10 mouse cellular contexts compared by ENCODE assay signal in the genomic region with DNA sequence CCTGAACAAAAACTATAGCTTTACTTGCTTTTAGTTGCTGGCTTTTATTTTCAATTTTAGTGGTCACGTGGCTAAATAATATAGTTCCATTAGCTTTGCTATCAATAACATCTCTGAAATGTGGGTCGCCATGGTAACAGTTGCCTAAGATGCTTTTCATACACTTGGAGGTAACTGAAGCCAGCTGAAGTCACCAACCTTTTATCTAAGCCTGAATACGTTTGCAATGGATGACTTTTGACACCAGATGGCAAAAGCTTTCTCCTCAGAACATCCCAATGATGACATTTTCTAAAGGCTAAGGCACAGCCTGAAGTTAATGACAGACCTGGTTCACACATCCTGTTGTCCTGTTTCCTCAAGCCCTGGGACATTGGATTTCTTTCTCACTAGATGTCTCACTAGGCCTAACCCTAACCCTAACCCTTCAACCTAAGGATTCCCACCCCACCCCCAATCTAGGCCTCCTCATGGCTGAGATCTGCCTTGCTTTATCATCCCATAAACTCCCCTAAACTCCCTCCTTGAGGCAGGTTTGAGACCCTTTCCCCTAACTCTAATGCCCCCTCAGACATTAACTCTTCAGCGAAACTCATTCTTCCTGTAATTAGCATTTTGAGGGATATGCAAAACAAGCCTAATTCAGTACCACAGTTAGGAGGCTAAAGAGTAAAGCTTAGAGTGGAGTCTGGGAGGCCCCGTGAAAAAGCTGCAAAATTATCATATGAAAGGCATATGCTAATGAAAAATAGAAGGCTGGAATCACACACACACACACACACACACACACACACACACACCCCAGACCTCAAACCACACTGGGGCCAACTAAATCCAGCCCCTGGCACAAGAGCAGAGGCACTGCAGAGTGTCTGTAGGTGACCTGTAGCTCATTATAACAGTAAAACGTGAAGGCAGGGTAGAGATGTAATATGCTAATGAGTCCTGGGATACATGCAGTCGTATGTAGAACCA.
A peak's percentile ranks its signal among the peaks of the same experiment; 100 is the strongest.
DNase-seq lines count a peak whose midpoint lies in the region; ATAC-seq lines count a peak whose summit lies in the region.
"Had no signal": no experiment of that assay in that cellular context is flagged by ENCODE, and none has a peak within 500 bp of the region (broad histone marks: within the 10 kb centered on the region; RNA-seq: fewer than 3 reads in every experiment).

No protein-coding gene starts in this region.

- no peak for DNase-seq in heart, postnatal 36 days
- peak; percentile 44 for DNase-seq in MN1 (ENCODE audit: low spot score)
- no peak for DNase-seq in cerebellum, adult 8-10 months
- no peak for DNase-seq in retina, postnatal 1 day
- no peak for DNase-seq in cerebellum, postnatal 14 days
- DNase-seq: adrenal gland, postnatal 36 days; lung, embryonic 14.5 days had no signal

- intact Hi-C loops in heart, postnatal 36 days (cut with DNase I), result no loop called here

- no peak overlapping the region for H3K4me2 ChIP-seq in heart, embryonic 11.5 days
- H3K4me2 ChIP-seq in forebrain, embryonic 15.5 days (replicated peaks), result no peak overlapping the region
- peak overlapping the region; percentile 30 for H3K4me2 ChIP-seq in midbrain, embryonic 12.5 days (replicated peaks)
- H3K4me2 ChIP-seq: lung, embryonic 14.5 days had no signal

- 54% methylated on average over 7 of the region's 7 CpGs for WGBS in heart, embryonic 11.5 days (ENCODE audit: insufficient replicate concordance)
- 17% methylated on average over 7 of the region's 7 CpGs for WGBS in forebrain, embryonic 15.5 days
- WGBS in midbrain, embryonic 12.5 days, result 26% methylated on average over 7 of the region's 7 CpGs

- H3K9me3 ChIP-seq in heart, embryonic 11.5 days (replicated peaks; ENCODE audit: control insufficient read depth, low read length), result no peaks in the 10 kb centered on the region
- no peaks in the 10 kb centered on the region for H3K9me3 ChIP-seq in forebrain, embryonic 15.5 days
- no peaks in the 10 kb centered on the region for H3K9me3 ChIP-seq in midbrain, embryonic 12.5 days

- H3K36me3 ChIP-seq in heart, embryonic 11.5 days (ENCODE audit: control insufficient read depth, insufficient read depth, low read length), result no peaks in the 10 kb centered on the region
- no peaks in the 10 kb centered on the region for H3K36me3 ChIP-seq in forebrain, embryonic 15.5 days
- H3K36me3 ChIP-seq in midbrain, embryonic 12.5 days, result no peaks in the 10 kb centered on the region

- no peak for ATAC-seq in heart, embryonic 11.5 days (replicated peaks; ENCODE audit: insufficient number of reproducible peaks, low FRiP score, low TSS enrichment)
- ATAC-seq in forebrain, embryonic 15.5 days (replicated peaks), result peak; percentile 83
- peak; percentile 84 for ATAC-seq in midbrain, embryonic 12.5 days (ENCODE audit: low FRiP score, low read depth)

- peak overlapping the region; percentile 51; the same call in 1 of the 2 replicates for H3K27ac ChIP-seq in heart, embryonic 11.5 days (ENCODE audit: low read depth, low read length)
- H3K27ac ChIP-seq in forebrain, embryonic 15.5 days (replicated peaks), result peak overlapping the region; percentile 77
- peak overlapping the region; percentile 75 for H3K27ac ChIP-seq in midbrain, embryonic 12.5 days (replicated peaks)

- no peaks in the 10 kb centered on the region for H3K27me3 ChIP-seq in heart, embryonic 11.5 days (ENCODE audit: control insufficient read depth, insufficient read depth, low read length)
- H3K27me3 ChIP-seq in forebrain, embryonic 15.5 days, result no peaks in the 10 kb centered on the region
- H3K27me3 ChIP-seq in midbrain, embryonic 12.5 days, result peaks cover 11% of the 10 kb centered on the region; the same call in 1 of the 2 replicates

- H3K9ac ChIP-seq in heart, embryonic 11.5 days (ENCODE audit: low read depth, low read length), result no peak overlapping the region
- H3K9ac ChIP-seq in forebrain, embryonic 15.5 days (replicated peaks), result no peak overlapping the region
- no peak overlapping the region for H3K9ac ChIP-seq in midbrain, embryonic 12.5 days (replicated peaks)
- H3K9ac ChIP-seq: lung, embryonic 14.5 days had no signal

- no peak overlapping the region for H3K4me3 ChIP-seq in heart, embryonic 11.5 days (ENCODE audit: low read depth, low read length)
- H3K4me3 ChIP-seq in forebrain, embryonic 15.5 days, result no peak overlapping the region
- no peak overlapping the region for H3K4me3 ChIP-seq in midbrain, embryonic 12.5 days

- H3K4me1 ChIP-seq in heart, embryonic 11.5 days (ENCODE audit: control insufficient read depth, insufficient read depth, low read length), result peaks cover 12% of the 10 kb centered on the region; the same call in 1 of the 2 replicates
- H3K4me1 ChIP-seq in forebrain, embryonic 15.5 days, result peaks cover 25% of the 10 kb centered on the region
- H3K4me1 ChIP-seq in midbrain, embryonic 12.5 days, result peaks cover 30% of the 10 kb centered on the region
